Mouse (Mus musculus) brain, adult 2 months (tissue): ENCODE measurements around the gene Cep19.
A peak's percentile ranks its signal among the peaks of the same experiment; 100 is the strongest.
"Not testable (repeated sequence)": the region's sequence is repeated elsewhere in the genome, so short reads cannot be mapped to it uniquely, and the experiment has no call there.

ENCODE experiments used
- DNase-seq: peaks from one replicate; pipeline ENCODE4 v3.0.0; 2011; ENCODE audit warnings: low read depth, low spot score

Cep19 gene

GRCm38 (mm10) chr16:32099638-32100150 lies at the start of gene Cep19, which contains the start of gene Pigx:
TSS of gene Cep19 (plus strand) at chr16:32099800.
TSS of gene Pigx (minus strand) at chr16:32099740.
- peak; percentile 92 for DNase-seq

GRCm38 (mm10) chr16:32058817-32059216 lies 40.8 kb upstream of the Cep19 start:
- no peak for DNase-seq

- no peak for DNase-seq
These were observed 39.6 kb upstream of the Cep19 start for GRCm38 (mm10) chr16:32059840-32060523.

- no peak for DNase-seq
These were observed 37.4 kb upstream of the Cep19 start for GRCm38 (mm10) chr16:32062226-32062625.

GRCm38 (mm10) chr16:32063900-32064299 lies 35.7 kb upstream of the Cep19 start:
- peak; percentile 24 for DNase-seq

GRCm38 (mm10) chr16:32066899-32067298 lies 32.7 kb upstream of the Cep19 start:
- DNase-seq: no peak

GRCm38 (mm10) chr16:32068389-32069300 lies 31.0 kb upstream of the Cep19 start:
- peak; percentile 35 for DNase-seq

- not testable (repeated sequence) for DNase-seq
These were observed 29.5 kb upstream of the Cep19 start for GRCm38 (mm10) chr16:32070070-32070469.

- DNase-seq: no peak
These were observed 23.8 kb upstream of the Cep19 start for GRCm38 (mm10) chr16:32075762-32076161.

- no peak for DNase-seq
These were observed 23.2 kb upstream of the Cep19 start for GRCm38 (mm10) chr16:32076406-32076805.

GRCm38 (mm10) chr16:32077648-32078407 lies 21.8 kb upstream of the Cep19 start:
- no peak for DNase-seq

GRCm38 (mm10) chr16:32078408-32078990 lies 21.1 kb upstream of the Cep19 start:
- DNase-seq: peak; percentile 51

GRCm38 (mm10) chr16:32078991-32079511 lies 20.5 kb upstream of the Cep19 start, which contains the start of gene Pak2:
TSS of gene Pak2 (minus strand) at chr16:32079342.
- peak; percentile 92 for DNase-seq

- no peak for DNase-seq
These were observed 11.8 kb upstream of the Cep19 start for GRCm38 (mm10) chr16:32087629-32088443.

- no peak for DNase-seq
These were observed 8.1 kb upstream of the Cep19 start for GRCm38 (mm10) chr16:32091466-32091865.

GRCm38 (mm10) chr16:32097757-32098156 lies 1.8 kb upstream of the Cep19 start:
- DNase-seq: not testable (repeated sequence)

- DNase-seq: peak; percentile 35
These were observed 533 bp upstream of the Cep19 start for GRCm38 (mm10) chr16:32098897-32099637.

- no peak for DNase-seq
These were observed 2.7 kb downstream of the Cep19 start for GRCm38 (mm10) chr16:32102295-32102694.

- DNase-seq: no peak
These were observed 6.1 kb downstream of the Cep19 start for GRCm38 (mm10) chr16:32105698-32106097.
